Mouse (Mus musculus): ENCODE data around the gene Gpam.

Gene Gpam

GRCm38 (mm10) chr19:55139301-55139700 lies 12.3 kb upstream of the Gpam start:
- DNase-seq (ENCODE audit: low read depth) = peak; percentile 89

DNA sequence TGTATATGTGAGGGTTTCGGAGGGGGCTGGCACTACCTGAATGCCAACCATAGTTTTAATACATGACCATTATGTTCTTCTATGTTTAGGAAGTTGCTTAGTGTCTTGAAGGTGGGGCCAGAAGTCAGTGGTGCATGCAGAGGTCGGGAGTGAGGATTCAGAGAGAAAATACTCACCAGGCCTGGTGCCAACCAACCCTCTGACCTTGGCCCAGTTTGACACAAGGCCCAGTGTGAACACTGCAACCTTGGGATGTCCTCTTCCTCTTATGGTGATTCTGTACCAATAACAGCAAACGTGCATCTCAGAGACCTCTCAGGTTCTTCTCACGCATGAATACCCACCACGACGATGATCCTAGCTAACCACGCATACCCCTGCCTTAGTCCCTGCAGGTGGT lies 11.5 kb upstream of the Gpam start:
- DNase-seq (ENCODE audit: low read depth) = no peak

DNA sequence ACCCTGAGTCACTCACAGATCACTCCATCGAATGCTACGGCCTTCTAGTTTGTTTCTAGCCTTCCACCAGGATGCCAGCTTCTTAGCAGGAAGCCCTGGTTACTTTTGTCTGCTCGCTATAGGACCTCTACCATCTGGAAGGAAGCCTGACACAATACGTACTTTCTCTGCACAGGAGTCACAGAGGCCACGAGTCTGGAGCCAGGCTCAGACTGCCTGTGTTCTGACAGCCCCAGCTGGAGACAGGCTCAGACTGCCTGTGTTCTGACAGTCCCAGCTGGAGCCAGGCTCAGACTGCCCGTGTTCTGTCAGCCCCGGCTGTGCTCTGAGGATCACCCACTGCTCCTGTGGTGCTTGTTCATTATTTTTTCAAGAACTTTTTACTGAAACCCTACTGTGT lies 10.8 kb upstream of the Gpam start:
- DNase-seq (ENCODE audit: low read depth) = peak; percentile 12

DNA sequence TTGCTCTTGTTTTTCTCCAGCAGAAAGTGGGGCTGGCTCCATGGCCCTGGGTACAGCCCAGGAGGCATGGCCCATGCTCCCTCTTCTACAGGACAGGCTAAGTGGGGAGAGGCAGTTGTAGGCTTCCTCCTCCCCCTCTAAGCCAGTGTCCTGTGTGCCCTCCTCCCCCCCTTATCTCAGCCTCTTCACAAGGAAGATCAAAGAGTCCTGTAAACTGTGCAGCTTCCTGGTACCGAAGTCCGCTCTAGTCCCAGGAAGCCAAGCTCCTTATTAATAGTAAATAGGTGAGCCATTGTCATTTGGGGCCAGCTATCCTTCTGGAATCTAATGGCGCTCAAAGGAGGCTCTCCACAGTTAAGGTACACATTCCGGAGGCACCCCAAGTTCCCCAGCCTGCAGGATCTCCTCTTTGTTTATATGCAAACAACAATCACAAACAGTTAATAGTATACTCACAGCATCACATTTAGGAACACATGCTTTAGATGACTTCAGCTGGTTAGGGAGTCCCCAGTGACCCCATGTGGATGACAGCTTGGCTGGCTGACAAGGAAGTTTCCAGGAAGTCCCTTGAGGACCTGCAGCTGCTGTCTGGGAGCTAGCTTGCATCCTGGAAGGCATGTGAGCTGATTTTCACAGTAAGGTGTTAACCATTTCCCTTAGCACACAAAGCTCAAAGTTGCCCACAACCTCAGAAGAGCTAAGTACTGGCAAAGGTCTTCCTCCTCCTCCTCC lies 9.8 kb upstream of the Gpam start:
- DNase-seq (ENCODE audit: low read depth) = no peak

- no peak for DNase-seq (ENCODE audit: low read depth)
These were observed 8.9 kb upstream of the Gpam start for GRCm38 (mm10) chr19:55135918-55136317.

DNA sequence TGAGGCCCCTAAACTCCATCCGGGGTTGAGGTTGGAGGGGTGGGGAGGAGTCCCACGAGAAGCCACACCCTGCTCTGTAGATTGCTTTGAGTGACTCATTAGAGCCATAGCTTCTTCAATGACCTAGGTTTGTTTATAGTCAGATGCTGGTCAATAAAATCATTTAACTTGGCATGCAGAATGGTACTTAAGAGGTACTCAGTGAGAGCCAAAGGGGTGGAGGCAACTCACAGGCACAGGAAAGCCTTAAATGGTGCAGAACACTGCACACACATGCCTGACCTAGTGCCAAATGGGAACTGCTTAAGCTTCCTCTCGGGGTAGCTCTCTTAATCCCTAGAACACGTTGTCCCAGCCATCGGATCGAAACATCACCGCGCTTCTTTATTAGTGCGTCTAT lies 7.5 kb upstream of the Gpam start:
- no peak for DNase-seq (ENCODE audit: low read depth)

GRCm38 (mm10) chr19:55132476-55132875 lies 5.4 kb upstream of the Gpam start:
- no peak for DNase-seq (ENCODE audit: low read depth)

- no peak for DNase-seq (ENCODE audit: low read depth)
These were observed 4.7 kb upstream of the Gpam start for GRCm38 (mm10) chr19:55131747-55132146.

DNA sequence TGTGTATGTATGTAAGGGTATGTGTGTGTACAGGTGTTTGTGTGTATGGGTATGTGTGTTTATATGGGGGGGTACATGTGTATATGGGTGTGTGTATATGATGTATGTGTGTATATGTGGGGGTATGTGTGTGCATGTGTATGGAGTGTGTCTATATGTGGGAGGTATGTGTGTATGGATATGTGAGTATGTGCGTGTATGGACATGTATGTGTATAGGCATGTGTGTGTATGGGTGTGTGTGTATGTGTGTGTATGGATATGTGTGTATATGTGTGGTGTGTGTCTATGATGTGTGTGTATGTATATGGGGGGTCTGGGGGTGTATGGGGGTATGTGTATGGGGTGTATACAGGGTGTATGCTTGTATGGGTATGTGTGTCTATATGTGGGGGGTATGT lies 1.4 kb upstream of the Gpam start:
- DNase-seq (ENCODE audit: low read depth) = no peak

GRCm38 (mm10) chr19:55125456-55125855 lies 1.6 kb downstream of the Gpam start:
- no peak for DNase-seq (ENCODE audit: low read depth)

GRCm38 (mm10) chr19:55123001-55123536 lies 4.0 kb downstream of the Gpam start:
- DNase-seq (ENCODE audit: low read depth) = no peak

DNA sequence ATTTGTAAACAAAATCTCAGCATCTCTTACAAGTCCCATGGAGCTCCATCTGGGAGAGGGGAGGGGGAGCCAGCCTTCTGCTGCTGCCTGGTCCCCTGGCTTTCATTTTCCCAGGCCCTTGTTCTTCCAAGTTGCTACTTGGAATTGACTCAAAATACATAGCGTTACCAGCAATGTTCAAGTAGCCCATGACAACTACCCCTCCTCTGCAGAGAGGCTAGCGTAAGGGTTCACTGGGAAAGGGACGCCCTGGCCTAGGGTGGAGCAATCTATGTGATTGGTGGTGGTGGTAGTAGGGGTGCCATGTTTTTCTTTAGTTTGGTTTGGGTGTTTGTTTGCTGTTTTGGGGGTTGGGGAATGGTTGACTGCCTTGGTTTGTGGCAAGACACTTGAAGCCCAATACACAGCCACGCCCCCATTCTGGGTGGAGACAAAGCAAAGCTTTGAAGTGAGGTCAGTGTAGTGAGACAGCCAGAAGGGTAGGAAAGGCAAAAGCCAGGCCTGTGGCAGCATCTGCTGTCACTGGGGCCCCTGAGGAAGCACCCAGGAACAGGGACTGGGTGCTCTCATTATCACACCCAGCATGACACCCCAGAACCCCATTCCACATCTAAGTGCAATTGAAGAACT lies 4.6 kb downstream of the Gpam start:
- no peak for DNase-seq (ENCODE audit: low read depth)

- DNase-seq (ENCODE audit: low read depth) = no peak
These were observed 5.2 kb downstream of the Gpam start for GRCm38 (mm10) chr19:55121836-55122235.

DNA sequence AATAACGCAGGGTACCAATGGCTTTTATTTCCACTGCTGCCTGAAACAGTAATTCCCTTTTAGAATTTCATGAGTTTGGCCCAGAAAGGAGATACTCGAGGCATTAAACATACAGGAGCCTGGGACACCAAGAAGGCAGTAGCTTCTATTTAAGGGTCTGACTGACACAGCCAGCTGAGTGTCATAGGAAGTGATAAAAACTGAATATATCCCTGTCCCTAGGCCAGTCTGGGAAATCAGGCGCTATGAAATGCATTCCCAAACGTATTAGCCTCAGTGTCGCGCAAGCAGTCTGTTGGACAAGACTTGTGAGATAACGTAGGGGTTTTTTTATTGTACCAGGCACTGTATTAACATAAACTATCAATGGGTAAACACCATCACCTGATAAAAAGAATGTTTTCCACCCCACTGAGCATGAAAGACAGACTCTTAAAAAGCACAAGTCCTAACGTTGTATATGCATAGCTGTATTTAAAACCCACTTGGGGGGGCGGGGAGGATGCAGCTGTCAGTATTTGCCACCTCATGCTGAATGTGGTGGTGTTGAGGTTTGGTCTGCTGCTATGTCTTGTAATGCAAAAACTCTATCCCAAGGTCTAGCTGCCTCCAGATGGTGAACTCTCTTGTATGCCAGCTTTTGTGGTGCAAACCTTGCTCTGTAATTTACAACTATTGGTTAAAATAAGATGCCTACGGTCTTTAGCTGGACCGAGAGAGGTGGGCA lies 6.4 kb downstream of the Gpam start:
- DNase-seq (ENCODE audit: low read depth) = no peak

DNA sequence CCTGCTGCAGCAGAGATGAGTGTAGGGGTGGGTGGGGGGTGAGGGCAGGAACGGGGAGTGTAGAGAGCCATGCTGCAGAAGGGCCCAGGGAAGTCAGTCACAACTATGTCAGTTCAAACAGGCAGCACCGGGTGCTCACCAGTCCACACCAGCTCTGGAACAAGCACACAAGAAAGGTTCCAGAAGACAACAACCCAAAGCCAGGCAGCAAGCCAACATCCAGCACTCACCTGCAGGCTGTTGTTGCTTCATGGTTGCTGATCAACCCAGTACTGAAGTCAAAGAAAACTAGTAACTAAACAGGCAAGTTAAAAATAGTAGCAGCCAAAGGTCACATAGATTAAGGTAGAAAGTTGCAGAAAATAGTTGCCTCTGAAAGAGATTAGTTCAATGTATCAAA lies 7.5 kb downstream of the Gpam start:
- no peak for DNase-seq (ENCODE audit: low read depth)

- no peak for DNase-seq (ENCODE audit: low read depth)
These were observed 9.0 kb downstream of the Gpam start for GRCm38 (mm10) chr19:55117991-55118390.

GRCm38 (mm10) chr19:55117059-55117815 lies 9.8 kb downstream of the Gpam start:
- DNase-seq (ENCODE audit: low read depth) = no peak

GRCm38 (mm10) chr19:55115532-55115931 lies 11.5 kb downstream of the Gpam start:
- DNase-seq (ENCODE audit: low read depth) = no peak

DNA sequence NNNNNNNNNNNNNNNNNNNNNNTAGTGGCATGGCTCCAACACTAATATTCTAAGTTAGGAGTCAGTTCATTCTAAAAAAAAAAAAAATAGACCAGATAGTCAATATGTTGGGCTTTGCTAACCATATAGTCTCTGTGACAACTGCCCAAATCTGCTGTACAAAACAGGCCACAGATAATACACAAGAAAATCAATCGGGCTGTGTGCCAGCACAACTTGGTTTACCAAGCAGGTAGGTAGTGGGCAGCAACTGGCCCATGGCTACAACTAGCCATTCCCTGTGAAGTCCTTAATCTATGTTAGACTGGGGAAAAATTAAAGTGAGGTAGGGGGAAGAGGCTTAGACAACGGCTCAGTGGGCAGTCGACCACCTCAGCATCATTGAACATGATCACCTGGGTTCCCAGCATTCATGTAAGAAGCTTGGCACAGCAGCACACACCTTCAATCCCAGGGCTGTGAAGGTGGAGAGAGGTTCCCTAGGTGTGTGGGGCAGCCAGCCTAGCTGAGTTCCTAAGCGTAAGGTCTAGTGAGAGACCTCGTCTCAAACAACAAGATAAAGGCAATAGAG lies 12.1 kb downstream of the Gpam start:
- DNase-seq (ENCODE audit: low read depth) = no peak

GRCm38 (mm10) chr19:55107896-55108295 lies 19.1 kb downstream of the Gpam start:
- DNase-seq (ENCODE audit: low read depth) = no peak

GRCm38 (mm10) chr19:55105969-55106368 lies 21.1 kb downstream of the Gpam start:
- DNase-seq (ENCODE audit: low read depth) = no peak
